Mouse (Mus musculus) hindlimb bud, embryonic 11.5 days (tissue): Measurements from ENCODE around the gene Ppp1r11.
"Not testable (repeated sequence)": the region's sequence is repeated elsewhere in the genome, so short reads cannot be mapped to it uniquely, and the experiment has no call there.

Experiments used
- DNase-seq: peaks from one replicate; pipeline ENCODE4 v3.0.0-alpha.2; 2012; ENCODE audit warnings: low read depth, low spot score; ENCODE audit errors: extremely low spot score

Gene Ppp1r11

GRCm38 (mm10) chr17:36950981-36951947 is at the start of gene Ppp1r11:
Gene Ppp1r11, minus strand, starts transcription at chr17:36951741.
- DNase-seq = peak; percentile 96

GRCm38 (mm10) chr17:37000863-37001262 is 49.3 kb upstream of the Ppp1r11 start, which contains the start of gene Zfp57:
Gene Zfp57, plus strand, starts transcription at chr17:37001163.
- no peak for DNase-seq

GRCm38 (mm10) chr17:36998477-36998876 is 46.9 kb upstream of the Ppp1r11 start:
- DNase-seq = no peak

- DNase-seq = no peak
Observed at GRCm38 (mm10) chr17:36997033-36997735, 45.6 kb upstream of the Ppp1r11 start.

GRCm38 (mm10) chr17:36995448-36995847 is 43.9 kb upstream of the Ppp1r11 start:
- no peak for DNase-seq

- no peak for DNase-seq
Observed at GRCm38 (mm10) chr17:36994528-36994927, 43.0 kb upstream of the Ppp1r11 start.

- no peak for DNase-seq
Observed at GRCm38 (mm10) chr17:36993770-36994325, 42.3 kb upstream of the Ppp1r11 start.

- no peak for DNase-seq
Observed at GRCm38 (mm10) chr17:36992336-36993104, 41.0 kb upstream of the Ppp1r11 start.

GRCm38 (mm10) chr17:36990630-36991029 is 39.1 kb upstream of the Ppp1r11 start:
- not testable (repeated sequence) for DNase-seq

- no peak for DNase-seq
Observed at GRCm38 (mm10) chr17:36989437-36989836, 37.9 kb upstream of the Ppp1r11 start, which contains the start of gene H2-M5. Gene H2-M5, minus strand, starts transcription at chr17:36989537.

- no peak for DNase-seq
Observed at GRCm38 (mm10) chr17:36988475-36988874, 36.9 kb upstream of the Ppp1r11 start.

GRCm38 (mm10) chr17:36982253-36983155 is 31.0 kb upstream of the Ppp1r11 start:
- no peak for DNase-seq

GRCm38 (mm10) chr17:36981845-36982244 is 30.3 kb upstream of the Ppp1r11 start:
- DNase-seq = no peak

- DNase-seq = no peak
Observed at GRCm38 (mm10) chr17:36981221-36981813, 29.8 kb upstream of the Ppp1r11 start, which contains the start of gene 2410137M14Rik. Gene 2410137M14Rik, minus strand, starts transcription at chr17:36981237.

- DNase-seq = no peak
Observed at GRCm38 (mm10) chr17:36973271-36973787, 21.8 kb upstream of the Ppp1r11 start.

GRCm38 (mm10) chr17:36972791-36973190 is 21.2 kb upstream of the Ppp1r11 start:
- DNase-seq = no peak

- no peak for DNase-seq
Observed at GRCm38 (mm10) chr17:36971172-36971850, 19.8 kb upstream of the Ppp1r11 start.

GRCm38 (mm10) chr17:36970316-36970890 is 18.9 kb upstream of the Ppp1r11 start:
- no peak for DNase-seq
